ENCODE assay signal across 39 mouse cellular contexts in genomic region chr4:106539756-106540155, GRCm38 (mm10). TPM values are rescaled to one million over a fixed set of nuclear protein-coding genes. Genes with fewer than 3 reads are reported as not detected.
"Had no signal": no experiment of that assay in that cellular context is flagged by ENCODE, and none has a peak within 500 bp of the region (broad histone marks: within the 10 kb centered on the region; RNA-seq: fewer than 3 reads in every experiment).

No protein-coding gene starts in this region.

- H3K27ac ChIP-seq: heart, adult 2 months; heart, embryonic 13.5 days; heart, embryonic 15.5 days; hindbrain, embryonic 13.5 days; hindbrain, embryonic 15.5 days; hindbrain, postnatal 0 days; kidney, embryonic 15.5 days; kidney, postnatal 0 days; limb, embryonic 13.5 days; limb, embryonic 15.5 days; liver, embryonic 13.5 days; liver, embryonic 15.5 days had no signal

- H3K27me3 ChIP-seq: hindbrain, embryonic 13.5 days; hindbrain, embryonic 15.5 days; kidney, embryonic 15.5 days; limb, embryonic 13.5 days; limb, embryonic 15.5 days; liver, embryonic 13.5 days had no signal

- H3K4me3 ChIP-seq: heart, adult 2 months; heart, embryonic 13.5 days; heart, embryonic 15.5 days; hindbrain, embryonic 13.5 days; hindbrain, embryonic 15.5 days; kidney, embryonic 15.5 days; limb, embryonic 13.5 days; limb, embryonic 15.5 days; liver, embryonic 13.5 days; liver, embryonic 15.5 days had no signal

- H3K36me3 ChIP-seq: heart, embryonic 13.5 days; heart, embryonic 15.5 days; hindbrain, embryonic 13.5 days; hindbrain, embryonic 15.5 days; kidney, embryonic 15.5 days; limb, embryonic 13.5 days; limb, embryonic 15.5 days; liver, embryonic 13.5 days; liver, embryonic 15.5 days had no signal

- H3K9me3 ChIP-seq: heart, embryonic 15.5 days; hindbrain, embryonic 13.5 days; hindbrain, embryonic 15.5 days; kidney, embryonic 15.5 days; limb, embryonic 13.5 days; limb, embryonic 15.5 days; liver, embryonic 13.5 days; liver, embryonic 15.5 days had no signal

- H3K4me1 ChIP-seq: heart, embryonic 13.5 days; heart, embryonic 15.5 days; hindbrain, embryonic 13.5 days; hindbrain, embryonic 15.5 days; limb, embryonic 13.5 days; limb, embryonic 15.5 days; liver, embryonic 13.5 days; liver, embryonic 15.5 days had no signal

- DNase-seq: gastrocnemius, postnatal 14 days; gastrocnemius, postnatal 36 days; heart, adult 11 months; heart, adult 2 months; heart, postnatal 14 days; heart, postnatal 36 days; kidney, adult 11 months; kidney, adult 8-10 months; kidney, postnatal 25 days; layer of hippocampus, adult 9-11 months; layer of hippocampus, postnatal 36 days; left cerebral cortex, postnatal 4 days; liver, embryonic 13.5 days had no signal

RNA-seq across cellular contexts. Expression of gene Bsnd, which starts 47.7 kb away (rescaled TPM):
- total RNA-seq: gastrocnemius, adult 18-20 months; gastrocnemius, postnatal 36 days; heart, adult 2 months; heart, postnatal 14 days; heart, postnatal 36 days; hematopoietic stem cell, adult 5-6 weeks; hindbrain, postnatal 0 days; layer of hippocampus, adult 18-20 months; layer of hippocampus, adult 8-10 months; layer of hippocampus, postnatal 36 days; left cerebral cortex, adult 18-20 months; left cerebral cortex, adult 8-10 months; left cerebral cortex, postnatal 10 days; left cerebral cortex, postnatal 25 days; left cerebral cortex, postnatal 4 days had no signal
- polyA plus RNA-seq: heart, adult 2 months; heart, embryonic 11.5 days; heart, embryonic 13.5 days; heart, embryonic 15.5 days; heart, postnatal 0 days; hindbrain, embryonic 11.5 days; hindbrain, embryonic 13.5 days; hindbrain, postnatal 0 days; intestine, embryonic 14.5 days; intestine, embryonic 16.5 days; large intestine, adult 2 months; limb, embryonic 11.5 days; limb, embryonic 13.5 days; limb, embryonic 15.5 days; liver, embryonic 11.5 days; liver, embryonic 13.5 days; liver, embryonic 15.5 days had no signal
